In genomic region chr7:79194560-79195413, GRCm38 (mm10) we compare ENCODE assay signal across 10 mouse cellular contexts. TPM values are rescaled to one million over a fixed set of nuclear protein-coding genes. Genes with fewer than 3 reads are reported as not detected.
DNase-seq lines count a peak whose midpoint lies in the region; ATAC-seq and TF ChIP-seq lines count a peak whose summit lies in the region.
"Had no signal": no experiment of that assay in that cellular context is flagged by ENCODE, and none has a peak within 500 bp of the region (broad histone marks: within the 10 kb centered on the region; RNA-seq: fewer than 3 reads in every experiment).

No protein-coding gene starts in this region.

- ATAC-seq in hindbrain, embryonic 11.5 days (ENCODE audit: low FRiP score) = no peak
- peak; percentile 94 for ATAC-seq in hindbrain, embryonic 13.5 days (ENCODE audit: low FRiP score)
- no peak for ATAC-seq in liver, postnatal 0 days

- H3K27me3 ChIP-seq in hindbrain, embryonic 10.5 days (ENCODE audit: insufficient read depth, poor library complexity, severe bottlenecking) = peaks cover 3% of the 10 kb centered on the region; the same call in 1 of the 2 replicates
- H3K27me3 ChIP-seq in hindbrain, embryonic 11.5 days (ENCODE audit: control insufficient read depth, insufficient read depth, low read length) = no peaks in the 10 kb centered on the region
- H3K27me3 ChIP-seq in hindbrain, embryonic 13.5 days = no peaks in the 10 kb centered on the region
- H3K27me3 ChIP-seq in limb, embryonic 10.5 days (ENCODE audit: low read depth, poor library complexity, severe bottlenecking) = no peaks in the 10 kb centered on the region
- H3K27me3 ChIP-seq in liver, postnatal 0 days (ENCODE audit: insufficient read depth, low read length) = no peaks in the 10 kb centered on the region
- H3K27me3 ChIP-seq: stomach, embryonic 15.5 days had no signal

- WGBS in hindbrain, embryonic 10.5 days = 81% methylated on average over 16 of the region's 16 CpGs
- 78% methylated on average over 16 of the region's 16 CpGs for WGBS in hindbrain, embryonic 11.5 days
- 64% methylated on average over 16 of the region's 16 CpGs for WGBS in hindbrain, embryonic 13.5 days
- WGBS in limb, embryonic 10.5 days = 75% methylated on average over 16 of the region's 16 CpGs
- WGBS in liver, postnatal 0 days (ENCODE audit: insufficient replicate concordance) = 83% methylated on average over 16 of the region's 16 CpGs

- DNase-seq in hindbrain, embryonic 10.5 days (ENCODE audit: low spot score) = no peak
- DNase-seq in hindbrain, embryonic 11.5 days (ENCODE audit: low spot score) = no peak
- peak; percentile 63 to 64 for DNase-seq in cerebellum, adult 18-20 months
- DNase-seq in limb, embryonic 10.5 days (ENCODE audit: low spot score) = no peak
- DNase-seq in kidney, postnatal 4 days = no peak
- DNase-seq in thymus, postnatal 25 days = no peak
- no peak for DNase-seq in liver, postnatal 0 days

- H3K9ac ChIP-seq in hindbrain, embryonic 11.5 days (ENCODE audit: low read depth, low read length) = no peak overlapping the region
- 0 out of 2 replicates have a peak overlapping the region, but pooled peaks have one; percentile 1 for H3K9ac ChIP-seq in hindbrain, embryonic 13.5 days
- no peak overlapping the region for H3K9ac ChIP-seq in liver, postnatal 0 days (replicated peaks)
- H3K9ac ChIP-seq: liver, embryonic 14.5 days; stomach, embryonic 15.5 days had no signal

- H3K36me3 ChIP-seq in hindbrain, embryonic 10.5 days = no peaks in the 10 kb centered on the region
- H3K36me3 ChIP-seq in hindbrain, embryonic 11.5 days (ENCODE audit: control insufficient read depth, insufficient read depth, low read length) = no peaks in the 10 kb centered on the region
- H3K36me3 ChIP-seq in hindbrain, embryonic 13.5 days = no peaks in the 10 kb centered on the region
- no peaks in the 10 kb centered on the region for H3K36me3 ChIP-seq in limb, embryonic 10.5 days
- H3K36me3 ChIP-seq in liver, postnatal 0 days (replicated peaks; ENCODE audit: insufficient read depth, low read length) = no peaks in the 10 kb centered on the region
- H3K36me3 ChIP-seq: stomach, embryonic 15.5 days had no signal

- no peak for TF ChIP-seq EP300 in liver, postnatal 0 days (IDR thresholded peaks at IDR 0.05; ENCODE audit: low read depth)

- 0 out of 2 replicates have a peak overlapping the region, but pooled peaks have one; percentile 35 for H3K27ac ChIP-seq in hindbrain, embryonic 10.5 days
- no peak overlapping the region for H3K27ac ChIP-seq in hindbrain, embryonic 11.5 days (ENCODE audit: low read depth, low read length)
- H3K27ac ChIP-seq in hindbrain, embryonic 13.5 days = peak overlapping the region; percentile 80
- peak overlapping the region; percentile 34; the same call in 1 of the 2 replicates for H3K27ac ChIP-seq in limb, embryonic 10.5 days
- no peak overlapping the region for H3K27ac ChIP-seq in liver, postnatal 0 days (ENCODE audit: low read depth)
- H3K27ac ChIP-seq: liver, embryonic 14.5 days; stomach, embryonic 15.5 days had no signal

- no peak for TF ChIP-seq CTCF in liver, postnatal 0 days (IDR thresholded peaks at IDR 0.05; ENCODE audit: low read depth)

- peaks cover 19% of the 10 kb centered on the region for H3K4me1 ChIP-seq in hindbrain, embryonic 10.5 days (replicated peaks)
- H3K4me1 ChIP-seq in hindbrain, embryonic 11.5 days (replicated peaks; ENCODE audit: control insufficient read depth, insufficient read depth, low read length) = no peaks in the 10 kb centered on the region
- H3K4me1 ChIP-seq in hindbrain, embryonic 13.5 days (replicated peaks) = peaks cover 24% of the 10 kb centered on the region
- peaks cover 21% of the 10 kb centered on the region for H3K4me1 ChIP-seq in limb, embryonic 10.5 days
- peaks cover 7% of the 10 kb centered on the region for H3K4me1 ChIP-seq in liver, postnatal 0 days (ENCODE audit: insufficient read depth)
- H3K4me1 ChIP-seq: stomach, embryonic 15.5 days had no signal

- no peaks in the 10 kb centered on the region for H3K9me3 ChIP-seq in hindbrain, embryonic 10.5 days
- no peaks in the 10 kb centered on the region for H3K9me3 ChIP-seq in hindbrain, embryonic 11.5 days (ENCODE audit: control insufficient read depth, low read length)
- no peaks in the 10 kb centered on the region for H3K9me3 ChIP-seq in hindbrain, embryonic 13.5 days
- H3K9me3 ChIP-seq in limb, embryonic 10.5 days (replicated peaks) = no peaks in the 10 kb centered on the region
- H3K9me3 ChIP-seq in liver, postnatal 0 days (ENCODE audit: low read length) = no peaks in the 10 kb centered on the region
- H3K9me3 ChIP-seq: stomach, embryonic 15.5 days had no signal

- H3K4me3 ChIP-seq in hindbrain, embryonic 10.5 days = no peak overlapping the region
- H3K4me3 ChIP-seq in hindbrain, embryonic 11.5 days (ENCODE audit: low read depth, low read length) = no peak overlapping the region
- no peak overlapping the region for H3K4me3 ChIP-seq in hindbrain, embryonic 13.5 days
- H3K4me3 ChIP-seq in limb, embryonic 10.5 days = no peak overlapping the region
- H3K4me3 ChIP-seq in liver, postnatal 0 days (ENCODE audit: low read depth, low read length) = no peak overlapping the region
- H3K4me3 ChIP-seq: stomach, embryonic 15.5 days had no signal

- H3K4me2 ChIP-seq in hindbrain, embryonic 11.5 days (replicated peaks; ENCODE audit: low read depth, low read length) = no peak overlapping the region
- H3K4me2 ChIP-seq in hindbrain, embryonic 13.5 days = no peak overlapping the region
- H3K4me2 ChIP-seq in liver, postnatal 0 days (ENCODE audit: low read depth, low read length) = no peak overlapping the region
- H3K4me2 ChIP-seq: stomach, embryonic 15.5 days had no signal

RNA-seq across cellular contexts. Expression of gene Mfge8, which starts 45.9 kb away (rescaled TPM):
- 98.3 and 105 TPM in 2 replicates for polyA plus RNA-seq in hindbrain, embryonic 10.5 days (2016; fragmentation: Nextera tagmentation; extraction: Ambion mirVana)
- 73.4 and 75.1 TPM in 2 replicates for polyA plus RNA-seq in hindbrain, embryonic 11.5 days (2014; fragmentation: Nextera tagmentation; extraction: Ambion mirVana)
- 86.5 and 97.8 TPM in 2 replicates for polyA plus RNA-seq in hindbrain, embryonic 13.5 days (2015; fragmentation: Nextera tagmentation; extraction: Ambion mirVana)
- 161 and 176 TPM in 2 replicates for polyA plus RNA-seq in limb, embryonic 10.5 days (2016; fragmentation: Nextera tagmentation; extraction: Ambion mirVana)
- 55.5 and 61.1 TPM in 2 replicates for polyA plus RNA-seq in liver, postnatal 0 days (2015; fragmentation: Nextera tagmentation; extraction: Ambion mirVana)

Comparison
In these comparisons a context has a peak if more than half of its experiments do, and no peak if none do; other contexts are left out.
1. H3K27ac ChIP-seq: peak in hindbrain, embryonic 10.5 days (single experiment), hindbrain, embryonic 13.5 days (single experiment) and limb, embryonic 10.5 days (single experiment); none in hindbrain, embryonic 11.5 days (single experiment) and liver, postnatal 0 days (single experiment).
2. DNase-seq: peak in cerebellum, adult 18-20 months (2 of 2); none in hindbrain, embryonic 10.5 days (single experiment), hindbrain, embryonic 11.5 days (single experiment), limb, embryonic 10.5 days (single experiment), kidney, postnatal 4 days (0 of 2), thymus, postnatal 25 days (single experiment) and liver, postnatal 0 days (single experiment).